Mouse (Mus musculus): ENCODE measurements around the gene Gm20388. TPM values are rescaled to one million over a fixed set of nuclear protein-coding genes. Genes with fewer than 3 reads are reported as not detected.
"Not testable (repeated sequence)": the region's sequence is repeated elsewhere in the genome, so short reads cannot be mapped to it uniquely, and the experiment has no call there.

Gm20388 gene
- polyA plus RNA-seq, 1 experiment from 2014 or later: not detected

DNA sequence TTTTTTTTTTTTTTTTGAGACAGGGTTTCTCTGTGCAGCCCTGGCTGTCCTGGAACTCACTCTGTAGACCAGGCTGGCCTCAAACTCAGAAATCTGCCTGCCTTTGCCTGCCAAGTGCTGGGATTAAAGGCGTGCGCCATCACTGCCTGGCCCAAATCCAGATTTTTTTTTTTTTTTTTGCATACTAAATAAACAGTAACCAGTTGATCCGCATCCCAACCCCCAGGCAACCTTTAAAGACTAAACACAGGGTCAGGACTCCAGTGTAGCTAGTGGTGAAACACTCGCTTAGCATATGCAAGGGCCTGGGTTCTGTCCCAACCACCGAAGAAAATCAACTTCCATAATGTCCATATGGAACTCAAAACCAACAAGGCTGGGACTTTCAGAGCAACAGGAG is 4049.9 kb downstream of the Gm20388 start:
- H3K4me2 ChIP-seq; H3K9me3 ChIP-seq (replicated peaks); H3K4me1 ChIP-seq (replicated peaks); H3K27me3 ChIP-seq; H3K4me3 ChIP-seq; H3K9ac ChIP-seq; H3K27ac ChIP-seq; ATAC-seq (replicated peaks; ENCODE audit: insufficient number of reproducible peaks, insufficient read depth, low FRiP score, low read depth): not testable (repeated sequence)
- WGBS: 86% methylated on average over 5 of the region's 5 CpGs
- H3K36me3 ChIP-seq: peaks cover 56% of the 10 kb centered on the region

GRCm38 (mm10) chr8:123961371-123961770 is 4050.7 kb downstream of the Gm20388 start:
- H3K9me3 ChIP-seq (replicated peaks): no peaks in the 10 kb centered on the region
- WGBS: 85% methylated on average over 1 of the region's 1 CpGs
- peaks cover 58% of the 10 kb centered on the region for H3K36me3 ChIP-seq
- no peak overlapping the region for H3K4me3 ChIP-seq
- H3K27ac ChIP-seq: no peak overlapping the region
- no peak overlapping the region for H3K4me2 ChIP-seq
- no peaks in the 10 kb centered on the region for H3K4me1 ChIP-seq (replicated peaks)
- no peaks in the 10 kb centered on the region for H3K27me3 ChIP-seq
- H3K9ac ChIP-seq: no peak overlapping the region
- ATAC-seq (replicated peaks; ENCODE audit: insufficient number of reproducible peaks, insufficient read depth, low FRiP score, low read depth): no peak

GRCm38 (mm10) chr8:123966896-123967295 is 4056.3 kb downstream of the Gm20388 start:
- H3K27ac ChIP-seq: no peak overlapping the region
- no peak for ATAC-seq (replicated peaks; ENCODE audit: insufficient number of reproducible peaks, insufficient read depth, low FRiP score, low read depth)
- H3K27me3 ChIP-seq: no peaks in the 10 kb centered on the region
- H3K4me2 ChIP-seq: no peak overlapping the region
- H3K4me1 ChIP-seq (replicated peaks): no peaks in the 10 kb centered on the region
- H3K9ac ChIP-seq: no peak overlapping the region
- 64% methylated on average over 2 of the region's 2 CpGs for WGBS
- peaks cover 26% of the 10 kb centered on the region for H3K36me3 ChIP-seq
- H3K9me3 ChIP-seq (replicated peaks): no peaks in the 10 kb centered on the region
- no peak overlapping the region for H3K4me3 ChIP-seq

DNA sequence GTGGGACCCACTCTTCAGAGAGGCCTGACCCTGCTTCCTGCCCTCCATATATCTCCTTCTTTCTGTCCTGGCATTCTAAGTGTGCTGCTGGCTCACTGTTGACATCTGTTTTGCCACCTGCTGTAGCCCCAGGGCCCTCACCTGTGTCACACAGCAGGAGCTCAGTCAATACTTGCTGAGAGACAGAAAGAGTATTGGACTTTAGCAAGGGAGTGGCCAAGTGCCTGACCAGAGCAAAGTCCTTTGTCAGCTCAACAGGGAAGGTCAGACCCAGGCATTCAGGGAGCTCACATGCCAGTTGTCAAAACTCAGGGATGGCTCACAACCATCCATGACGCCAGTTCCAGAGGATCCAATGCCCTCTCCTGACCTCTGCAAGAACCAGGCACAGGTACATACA is 4062.9 kb downstream of the Gm20388 start:
- Histone ChIP-seq H3K27me3 (no peaks in the 10 kb centered on the region), H3K4me1 (replicated peaks) (peaks cover 12% of the 10 kb centered on the region), H3K27ac (no peak overlapping the region), H3K9me3 (replicated peaks) (no peaks in the 10 kb centered on the region), H3K9ac (no peak overlapping the region), H3K36me3 (no peaks in the 10 kb centered on the region), H3K4me3 (no peak overlapping the region), H3K4me2 (no peak overlapping the region)
- ATAC-seq (replicated peaks; ENCODE audit: insufficient number of reproducible peaks, insufficient read depth, low FRiP score, low read depth): no peak
- WGBS: 72% methylated on average over 1 of the region's 1 CpGs

DNA sequence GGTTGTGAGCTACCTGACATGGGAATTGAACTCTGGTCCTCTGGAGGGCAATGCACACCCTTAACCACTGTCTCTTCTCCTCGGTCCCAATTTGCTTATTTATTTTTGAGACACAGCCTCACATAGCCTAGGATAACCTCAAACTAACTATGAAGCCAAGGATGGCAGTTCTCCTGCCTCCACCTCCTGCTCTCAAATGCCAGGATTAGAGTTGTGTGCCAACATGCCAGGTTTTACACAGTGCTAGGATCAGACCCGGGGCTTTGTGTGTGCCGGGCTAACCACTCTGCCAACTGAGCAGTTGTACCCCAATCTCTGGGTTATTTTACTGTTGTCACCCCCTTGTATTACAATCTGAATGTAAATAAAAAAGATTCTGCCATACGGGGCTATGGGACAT is 4066.9 kb downstream of the Gm20388 start:
- no peak for ATAC-seq (replicated peaks; ENCODE audit: insufficient number of reproducible peaks, insufficient read depth, low FRiP score, low read depth)
- peaks cover 38% of the 10 kb centered on the region for H3K4me1 ChIP-seq (replicated peaks)
- H3K27me3 ChIP-seq: no peaks in the 10 kb centered on the region
- 83% methylated on average over 4 of the region's 4 CpGs for WGBS
- H3K27ac ChIP-seq: no peak overlapping the region; the same call in 1 of the 2 replicates
- no peak overlapping the region for H3K4me3 ChIP-seq
- no peak overlapping the region for H3K9ac ChIP-seq
- H3K36me3 ChIP-seq: no peaks in the 10 kb centered on the region
- H3K4me2 ChIP-seq: peak overlapping the region; percentile 31; the same call in 1 of the 2 replicates
- H3K9me3 ChIP-seq (replicated peaks): no peaks in the 10 kb centered on the region

- peaks cover 39% of the 10 kb centered on the region for H3K4me1 ChIP-seq (replicated peaks)
- peak overlapping the region; percentile 10; the same call in 1 of the 2 replicates for H3K4me3 ChIP-seq
- WGBS: 19% methylated on average over 14 of the region's 14 CpGs
- 0 out of 2 replicates have a peak overlapping the region, but pooled peaks have one; percentile 2 for H3K9ac ChIP-seq
- no peaks in the 10 kb centered on the region for H3K27me3 ChIP-seq
- no peaks in the 10 kb centered on the region for H3K9me3 ChIP-seq (replicated peaks)
- no peak for ATAC-seq (replicated peaks; ENCODE audit: insufficient number of reproducible peaks, insufficient read depth, low FRiP score, low read depth)
- no peaks in the 10 kb centered on the region for H3K36me3 ChIP-seq
- peak overlapping the region; percentile 31 for H3K4me2 ChIP-seq
- H3K27ac ChIP-seq: peak overlapping the region; percentile 65
These were observed 4067.7 kb downstream of the Gm20388 start for GRCm38 (mm10) chr8:123978166-123978838.

GRCm38 (mm10) chr8:123978926-123979325 is 4068.3 kb downstream of the Gm20388 start:
- Histone ChIP-seq H3K27me3 (no peaks in the 10 kb centered on the region), H3K4me2 (peak overlapping the region; percentile 31), H3K36me3 (no peaks in the 10 kb centered on the region), H3K4me1 (replicated peaks) (peaks cover 41% of the 10 kb centered on the region), H3K9me3 (replicated peaks) (no peaks in the 10 kb centered on the region), H3K9ac (no peak overlapping the region), H3K4me3 (0 out of 2 replicates have a peak overlapping the region, but pooled peaks have one; percentile 10), H3K27ac (peak overlapping the region; percentile 65)
- no peak for ATAC-seq (replicated peaks; ENCODE audit: insufficient number of reproducible peaks, insufficient read depth, low FRiP score, low read depth)
- WGBS: 29% methylated on average over 8 of the region's 8 CpGs

- Histone ChIP-seq H3K9me3 (replicated peaks) (no peaks in the 10 kb centered on the region), H3K4me3 (no peak overlapping the region), H3K9ac (no peak overlapping the region), H3K27me3 (no peaks in the 10 kb centered on the region), H3K27ac (no peak overlapping the region), H3K36me3 (no peaks in the 10 kb centered on the region), H3K4me1 (replicated peaks) (peaks cover 41% of the 10 kb centered on the region), H3K4me2 (no peak overlapping the region)
- WGBS: 63% methylated on average over 4 of the region's 4 CpGs
- no peak for ATAC-seq (replicated peaks; ENCODE audit: insufficient number of reproducible peaks, insufficient read depth, low FRiP score, low read depth)
These were observed 4069.6 kb downstream of the Gm20388 start for GRCm38 (mm10) chr8:123980239-123980638.

- peak overlapping the region; percentile 63 for H3K4me3 ChIP-seq
- H3K9ac ChIP-seq: no peak overlapping the region
- no peak for ATAC-seq (replicated peaks; ENCODE audit: insufficient number of reproducible peaks, insufficient read depth, low FRiP score, low read depth)
- H3K4me2 ChIP-seq: peak overlapping the region; percentile 78
- H3K36me3 ChIP-seq: no peaks in the 10 kb centered on the region
- H3K27ac ChIP-seq: no peak overlapping the region
- H3K27me3 ChIP-seq: no peaks in the 10 kb centered on the region
- no peaks in the 10 kb centered on the region for H3K9me3 ChIP-seq (replicated peaks)
- peaks cover 41% of the 10 kb centered on the region for H3K4me1 ChIP-seq (replicated peaks)
- 35% methylated on average over 4 of the region's 4 CpGs for WGBS
These were observed 4071.0 kb downstream of the Gm20388 start for GRCm38 (mm10) chr8:123981674-123982073.

DNA sequence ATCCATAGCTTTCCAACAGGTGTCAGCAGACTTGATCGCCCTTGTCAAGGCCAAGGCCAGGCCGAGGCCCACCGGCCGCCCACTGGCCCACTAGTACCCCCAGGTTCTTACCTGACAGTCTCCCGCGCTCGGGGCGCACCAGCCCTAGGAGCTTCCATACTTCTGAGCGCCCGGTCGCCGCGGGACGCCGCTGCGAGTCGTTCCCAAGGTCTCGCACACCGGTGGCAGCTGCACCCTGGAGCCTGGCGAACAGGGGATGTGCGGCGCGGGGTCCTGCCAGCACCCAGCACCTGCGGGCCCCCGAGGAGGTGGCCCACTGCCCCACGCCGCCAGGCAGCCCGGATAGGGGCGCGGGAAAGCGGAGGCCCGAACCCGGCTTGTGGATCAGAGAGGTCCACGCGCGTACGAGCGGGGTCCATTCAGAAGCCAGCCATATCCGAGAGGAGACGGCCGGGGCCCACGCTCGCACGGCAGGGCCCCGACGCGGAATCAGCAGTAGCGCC is 4071.7 kb downstream of the Gm20388 start:
- Histone ChIP-seq H3K9me3 (replicated peaks) (no peaks in the 10 kb centered on the region), H3K4me2 (peak overlapping the region; percentile 78), H3K36me3 (no peaks in the 10 kb centered on the region), H3K4me3 (peak overlapping the region; percentile 63), H3K27me3 (no peaks in the 10 kb centered on the region), H3K4me1 (replicated peaks) (peaks cover 41% of the 10 kb centered on the region), H3K27ac (peak overlapping the region; percentile 91), H3K9ac (peak overlapping the region; percentile 80)
- peak; percentile 24 for ATAC-seq (replicated peaks; ENCODE audit: insufficient number of reproducible peaks, insufficient read depth, low FRiP score, low read depth)
- under 1% methylated on average over 48 of the region's 48 CpGs for WGBS

- Histone ChIP-seq H3K36me3 (no peaks in the 10 kb centered on the region), H3K4me1 (replicated peaks) (peaks cover 35% of the 10 kb centered on the region), H3K4me3 (peak within 1 kb of the TSS; percentile 63), H3K9ac (peak within 1 kb of the TSS; percentile 80), H3K27me3 (no peaks in the 10 kb centered on the region), H3K9me3 (replicated peaks) (no peaks in the 10 kb centered on the region), H3K4me2 (peak within 1 kb of the TSS; percentile 78), H3K27ac (peak within 1 kb of the TSS; percentile 91)
- peak; percentile 97 for ATAC-seq (replicated peaks; ENCODE audit: insufficient number of reproducible peaks, insufficient read depth, low FRiP score, low read depth)
- WGBS: under 1% methylated on average over 43 of the region's 56 CpGs
These were observed 4072.3 kb downstream of the Gm20388 start, which contains the start of gene Abcb10 for GRCm38 (mm10) chr8:123982826-123983400. Abcb10 (minus strand) TSS chr8:123983122.
